Mouse (Mus musculus) MEL (cell line): ENCODE measurements around the gene Gm49387. TPM values are rescaled to one million over a fixed set of nuclear protein-coding genes. Genes with fewer than 3 reads are reported as not detected.

Source experiments
- DNase-seq: peaks from one replicate; pipeline ENCODE4 v3.0.0; 2011; ENCODE audit warnings: low read depth, low spot score
- H3K27ac ChIP-seq: 2 replicates; pipeline ENCODE4 v1.5.1; 2012; ENCODE audit warnings: low read depth, mild to moderate bottlenecking, control low read depth, low read length, moderate library complexity; ENCODE audit not compliant: control insufficient read depth
- H3K27me3 ChIP-seq, 2 experiments: fragments of 150-350 bp in 1 of 2; sonication (generic) in 1 of 2; 2 replicates each; pipeline ENCODE4 v1.6.1; 2012; ENCODE audit warnings: low read length in 2 of 2, mild to moderate bottlenecking in 2 of 2, improper control_type of control experiment in 1 of 2, moderate library complexity in 1 of 2; ENCODE audit not compliant: insufficient read depth in 2 of 2, control insufficient read depth in 1 of 2
- H3K36me3 ChIP-seq, 2 experiments: 2 replicates each; pipeline ENCODE4 v1.6.1; 2012 to 2014; ENCODE audit warnings: low read length in 2 of 2, improper control_type of control experiment in 1 of 2, inconsistent platforms in 1 of 2, mild to moderate bottlenecking in 1 of 2; ENCODE audit not compliant: insufficient read depth in 2 of 2, control insufficient read depth in 1 of 2
- H3K4me1 ChIP-seq, 2 experiments: fragments of 150-350 bp in 1 of 2; sonication (generic) in 1 of 2; 2 replicates each; pipeline ENCODE4 v1.6.1; 2012; ENCODE audit warnings: low read length in 2 of 2, improper control_type of control experiment in 1 of 2, mild to moderate bottlenecking in 1 of 2; ENCODE audit not compliant: insufficient read depth in 2 of 2, control insufficient read depth in 1 of 2
- H3K4me3 ChIP-seq, 2 experiments: fragments of 150-350 bp in 1 of 2; sonication (generic) in 1 of 2; 2 replicates each; pipeline ENCODE4 v1.5.1; 2012; ENCODE audit warnings: low read depth in 2 of 2, low read length in 2 of 2, mild to moderate bottlenecking in 2 of 2, moderate library complexity in 2 of 2, control low read depth in 1 of 2, improper control_type of control experiment in 1 of 2; ENCODE audit not compliant: control insufficient read depth in 1 of 2, insufficient read depth in 1 of 2
- H3K79me2 ChIP-seq: 2 replicates; pipeline ENCODE4 v1.6.1; 2012; ENCODE audit warnings: mild to moderate bottlenecking, low read length, moderate library complexity; ENCODE audit not compliant: control insufficient read depth, poor library complexity, insufficient read depth
- H3K9ac ChIP-seq: 2 replicates; pipeline ENCODE4 v1.6.1; 2012; ENCODE audit warnings: low read depth, mild to moderate bottlenecking, control low read depth, low read length, moderate library complexity; ENCODE audit not compliant: control insufficient read depth, poor library complexity, severe bottlenecking
- H3K9me3 ChIP-seq: fragments of 150-350 bp; sonication (generic); replicated peaks from 2 replicates; pipeline ENCODE4 v1.6.1; 2012; ENCODE audit warnings: mild to moderate bottlenecking, low read length, improper control_type of control experiment, moderate library complexity; ENCODE audit not compliant: insufficient read depth
- BHLHE40 ChIP-seq: IDR thresholded peaks from 2 replicates; pipeline ENCODE4 v1.6.1; 2012; ENCODE audit warnings: low read depth, mild to moderate bottlenecking, inconsistent platforms, low read length, improper control_type of control experiment, borderline replicate concordance
- CTCF ChIP-seq, 3 experiments: IDR thresholded peaks in 2 of 3; conservative IDR thresholded peaks in 1 of 3; 2 replicates each; pipeline ENCODE4 v1.5.1; 2011 to 2012; ENCODE audit warnings: low read length in 3 of 3, low read depth in 2 of 3, mild to moderate bottlenecking in 2 of 3, improper control_type of control experiment in 1 of 3, inconsistent platforms in 1 of 3, mixed read lengths in 1 of 3, moderate library complexity in 1 of 3; ENCODE audit not compliant: control insufficient read depth in 1 of 3, insufficient read depth in 1 of 3, poor library complexity in 1 of 3, severe bottlenecking in 1 of 3
- E2F4 ChIP-seq: IDR thresholded peaks from 2 replicates; pipeline ENCODE4 v1.6.1; 2011; ENCODE audit warnings: low read depth, low read length, improper control_type of control experiment, borderline replicate concordance
- EP300 ChIP-seq, 2 experiments: IDR thresholded peaks; 2 replicates each; pipeline ENCODE4 v1.6.1; 2011; ENCODE audit warnings: improper control_type of control experiment in 2 of 2, low read length in 2 of 2, low read depth in 1 of 2, mild to moderate bottlenecking in 1 of 2
- ETS1 ChIP-seq: IDR thresholded peaks from 2 replicates; pipeline ENCODE4 v1.6.1; 2012; ENCODE audit warnings: low read depth, mild to moderate bottlenecking, inconsistent platforms, low read length, improper control_type of control experiment, moderate library complexity
- GABPA ChIP-seq: IDR thresholded peaks from 2 replicates; pipeline ENCODE4 v1.6.1; 2012; ENCODE audit warnings: low read depth, mild to moderate bottlenecking, inconsistent platforms, low read length, improper control_type of control experiment, moderate library complexity
- JUND ChIP-seq: IDR thresholded peaks from 2 replicates; pipeline ENCODE4 v1.6.1; 2011; ENCODE audit warnings: low read depth, mild to moderate bottlenecking, improper control_type of control experiment, low read length
- MAX ChIP-seq: IDR thresholded peaks from 2 replicates; pipeline ENCODE4 v1.6.1; 2011; ENCODE audit warnings: low read length, improper control_type of control experiment
- MAZ ChIP-seq: IDR thresholded peaks from 2 replicates; pipeline ENCODE4 v1.6.1; 2012; ENCODE audit warnings: low read depth, mild to moderate bottlenecking, inconsistent platforms, low read length, improper control_type of control experiment
- MEF2A ChIP-seq: IDR thresholded peaks from 2 replicates; pipeline ENCODE4 v1.6.1; 2014; ENCODE audit warnings: low read depth, mild to moderate bottlenecking, inconsistent platforms, low read length, improper control_type of control experiment; ENCODE audit not compliant: poor library complexity, insufficient replicate concordance, severe bottlenecking; ENCODE audit errors: extremely low read depth
- MYC ChIP-seq: IDR thresholded peaks from 2 replicates; pipeline ENCODE4 v1.6.1; 2011; ENCODE audit warnings: low read depth, mild to moderate bottlenecking, low read length, improper control_type of control experiment, moderate library complexity
- NELFE ChIP-seq: IDR thresholded peaks from 2 replicates; pipeline ENCODE4 v1.6.1; 2011; ENCODE audit warnings: low read depth, low read length, improper control_type of control experiment
- POLR2AphosphoS2 ChIP-seq: IDR thresholded peaks from 2 replicates; pipeline ENCODE4 v1.6.1; 2011; ENCODE audit warnings: low read length, improper control_type of control experiment
- POLR2AphosphoS5 ChIP-seq: IDR thresholded peaks from 2 replicates; pipeline ENCODE4 v1.6.1; 2012; ENCODE audit warnings: low read depth, borderline replicate concordance, mild to moderate bottlenecking, inconsistent platforms, low read length, moderate library complexity, mixed read lengths
- RAD21 ChIP-seq: IDR thresholded peaks from 2 replicates; pipeline ENCODE4 v1.6.1; 2011; ENCODE audit warnings: mild to moderate bottlenecking, low read depth, low read length, improper control_type of control experiment
- RCOR1 ChIP-seq: IDR thresholded peaks from 2 replicates; pipeline ENCODE4 v1.6.1; 2012; ENCODE audit warnings: low read depth, mild to moderate bottlenecking, inconsistent platforms, low read length, improper control_type of control experiment
- SIN3A ChIP-seq: IDR thresholded peaks from 2 replicates; pipeline ENCODE4 v1.6.1; 2012; ENCODE audit warnings: low read length, improper control_type of control experiment, inconsistent platforms
- SMC3 ChIP-seq: IDR thresholded peaks from 2 replicates; pipeline ENCODE4 v1.6.1; 2011; ENCODE audit warnings: low read depth, low read length, improper control_type of control experiment
- TCF12 ChIP-seq: IDR thresholded peaks from 2 replicates; pipeline ENCODE4 v1.6.1; 2014; ENCODE audit warnings: low read depth, mild to moderate bottlenecking, inconsistent platforms, low read length, improper control_type of control experiment, moderate library complexity
- USF1 ChIP-seq: IDR thresholded peaks from 2 replicates; pipeline ENCODE4 v1.6.1; 2014; ENCODE audit warnings: low read depth, mild to moderate bottlenecking, inconsistent platforms, low read length, improper control_type of control experiment, moderate library complexity
- ZC3H11A ChIP-seq: IDR thresholded peaks from 2 replicates; pipeline ENCODE4 v1.6.1; 2012; ENCODE audit warnings: low read depth, mild to moderate bottlenecking, inconsistent platforms, low read length, improper control_type of control experiment
- ZMIZ1 ChIP-seq: IDR thresholded peaks from 2 replicates; pipeline ENCODE4 v1.6.1; 2012; ENCODE audit warnings: low read depth, mild to moderate bottlenecking, inconsistent platforms, low read length, improper control_type of control experiment, moderate library complexity
- ZNF384 ChIP-seq: IDR thresholded peaks from 2 replicates; pipeline ENCODE4 v1.6.1; 2012; ENCODE audit warnings: low read depth, mild to moderate bottlenecking, inconsistent platforms, low read length, improper control_type of control experiment
- polyA plus RNA-seq, 2 experiments: library from polyadenylated mRNA; stranded (reverse) in 1 of 2; unstranded in 1 of 2; fragments of >175 nt in 1 of 2; fragments of >200 nt in 1 of 2; gene quantifications; 2 replicates each; pipeline versions ENCODE4 v1.2.1 to v1.2.4; 2012; ENCODE audit warnings: low replicate concordance in 2 of 2, low read depth in 1 of 2; ENCODE audit not compliant: insufficient read length in 2 of 2, insufficient read depth in 1 of 2, missing spikeins in 1 of 2
- total RNA-seq: library from RNA; depleted of rRNA; stranded (reverse); fragments of 300-350 nt; gene quantifications from 2 replicates; pipeline ENCODE4 v1.2.3, GENCODE M21; 2012

The Gm49387 gene
- total and polyA plus RNA-seq, 3 experiments = 0.14 TPM; not detected in 2

DNA sequence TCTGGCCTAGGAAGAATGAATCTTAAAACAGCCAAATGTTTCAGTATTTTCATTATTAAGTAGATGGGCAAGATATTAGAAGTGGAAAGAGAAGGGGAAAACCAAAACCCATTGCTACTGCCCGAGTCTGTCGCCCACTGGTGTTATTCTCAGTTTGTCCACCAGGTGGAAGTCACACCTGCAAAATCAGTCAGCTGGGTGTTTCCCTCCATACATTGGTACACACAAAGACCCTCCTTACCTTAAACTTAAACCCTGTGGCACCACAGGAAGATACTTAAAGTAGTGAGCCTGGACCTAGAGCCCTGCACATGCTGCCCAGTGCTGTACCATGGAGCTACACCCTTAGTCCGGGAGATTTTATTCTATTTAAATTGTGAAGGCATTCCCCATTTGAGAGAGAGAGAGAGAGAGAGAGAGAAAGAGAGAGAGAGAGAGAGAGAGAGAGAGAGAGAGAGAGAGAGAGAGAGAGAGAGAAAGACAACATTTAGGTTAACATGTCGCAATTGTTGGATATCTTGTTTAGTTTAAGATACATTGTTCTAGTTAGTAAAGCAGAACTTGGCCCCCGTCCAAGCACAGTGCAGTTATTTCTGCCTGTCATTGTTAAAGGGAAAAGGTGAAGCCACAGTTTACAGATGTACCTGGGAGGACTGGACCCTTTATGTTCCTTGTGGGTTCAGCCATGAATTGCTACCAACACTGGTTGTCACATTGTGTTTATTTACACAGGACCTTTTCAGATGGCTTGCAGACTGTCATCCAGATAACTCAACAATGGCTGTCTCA, 16.4 kb upstream of the Gm49387 start:
- peaks cover 7% of the 10 kb centered on the region for H3K79me2 ChIP-seq
- H3K9me3 ChIP-seq = no peaks in the 10 kb centered on the region
- no peaks in the 10 kb centered on the region for H3K27me3 ChIP-seq
- peak overlapping the region; percentile 53 for H3K9ac ChIP-seq
- H3K36me3 ChIP-seq = peaks cover 0 to 33% of the 10 kb centered on the region in 2 experiments; a peak in 2 of 4 replicates
- peak; percentile 89 for DNase-seq
- peak overlapping the region; percentile 72 for H3K27ac ChIP-seq
- H3K4me1 ChIP-seq = peaks cover 13 to 34% of the 10 kb centered on the region in 2 experiments
- TF ChIP-seq POLR2AphosphoS2 (no peak), RAD21 (peak; percentile 97), ZC3H11A (peak; percentile 95), EP300 (IDR thresholded peaks at IDR 0.05; ENCODE audit: low read depth in 1 of 2, low read length in 2 of 2) (peak in 1 of 2 experiments; percentile 16; a peak in 1 of 4 replicates), JUND (peak; percentile 92), USF1 (no peak), MYC (no peak), MAX (peak; percentile 33; the same call in 1 of the 2 replicates), BHLHE40 (no peak), E2F4 (no peak), NELFE (no peak), SMC3 (peak; percentile 95), CTCF (IDR thresholded peaks at IDR 0.05 in 2 of 3, conservative IDR thresholded peaks at IDR 0.05 in 1 of 3; ENCODE audit: control insufficient read depth in 1 of 3, insufficient read depth in 1 of 3, low read depth in 2 of 3, low read length in 3 of 3, poor library complexity in 1 of 3, severe bottlenecking in 1 of 3) (peak; percentile 78 to 94 (median 87)), SIN3A (peak; percentile 68), POLR2AphosphoS5 (no peak), MAZ (peak; percentile 70; the same call in 1 of the 2 replicates), MEF2A (no peak), ETS1 (0 out of 2 replicates have a peak, but pooled peaks have one; percentile 30), ZMIZ1 (no peak), TCF12 (0 out of 2 replicates have a peak, but pooled peaks have one; percentile 20), GABPA (no peak), RCOR1 (no peak), ZNF384 (0 out of 2 replicates have a peak, but pooled peaks have one; percentile 25)
- H3K4me3 ChIP-seq = peak overlapping the region; percentile 24 to 29; a peak in 2 of 4 replicates
